Mouse (Mus musculus) limb, embryonic 11.5 days (tissue): Measurements from ENCODE around the gene Sfmbt2. TPM values are rescaled to one million over a fixed set of nuclear protein-coding genes. Genes with fewer than 3 reads are reported as not detected.

Experiments used
- ATAC-seq: fragments of 200-750 bp; cut with Nextera tagmentation; 2 replicates; pipeline ENCODE4 v1.8.0; 2017; ENCODE audit warnings: low read depth; ENCODE audit not compliant: insufficient number of reproducible peaks, low FRiP score, low TSS enrichment
- DNase-seq: peaks from one replicate; pipeline ENCODE4 v3.0.0-alpha.2; 2015; ENCODE audit warnings: low spot score
- H3K27ac ChIP-seq: fragments of 300-500 bp; sonication (generic); replicated peaks from 2 replicates; pipeline ENCODE4 v1.5.1; 2014; ENCODE audit warnings: low read depth, mild to moderate bottlenecking, low read length
- H3K27me3 ChIP-seq: fragments of 300-500 bp; sonication (generic); 2 replicates; pipeline ENCODE4 v1.6.1; 2014; ENCODE audit warnings: mild to moderate bottlenecking, low read length, mixed read lengths; ENCODE audit not compliant: control insufficient read depth, insufficient read depth
- H3K36me3 ChIP-seq: fragments of 300-500 bp; sonication (generic); 2 replicates; pipeline ENCODE4 v1.6.1; 2014; ENCODE audit warnings: mild to moderate bottlenecking, low read length, moderate library complexity, mixed read lengths; ENCODE audit not compliant: control insufficient read depth, insufficient read depth
- H3K4me1 ChIP-seq: fragments of 300-500 bp; sonication (generic); 2 replicates; pipeline ENCODE4 v1.6.1; 2014; ENCODE audit warnings: low read length, mixed read lengths; ENCODE audit not compliant: control insufficient read depth, insufficient read depth
- H3K4me2 ChIP-seq: fragments of 300-500 bp; sonication (generic); 2 replicates; pipeline ENCODE4 v1.6.1; 2014; ENCODE audit warnings: low read depth, mild to moderate bottlenecking, moderate library complexity; ENCODE audit not compliant: severe bottlenecking
- H3K4me3 ChIP-seq: fragments of 300-500 bp; sonication (generic); 2 replicates; pipeline ENCODE4 v1.5.1; 2014; ENCODE audit warnings: low read depth, low read length
- H3K9ac ChIP-seq: fragments of 300-500 bp; sonication (generic); 2 replicates; pipeline ENCODE4 v1.6.1; 2014; ENCODE audit warnings: mild to moderate bottlenecking, low read length
- H3K9me3 ChIP-seq: fragments of 300-500 bp; sonication (generic); 2 replicates; pipeline ENCODE4 v1.6.1; 2016; ENCODE audit warnings: low read length; ENCODE audit not compliant: control insufficient read depth
- WGBS: fragments of 180-500 bp; shearing (Covaris S2); extraction: QIAGEN DNeasy Blood & Tissue Kit; methylation state at CpG from one replicate; pipeline ENCODE4 v1.1.7; 2014; 5-methylcytosine and 5-hydroxymethylcytosine counted together
- microRNA counts: library from miRNA; unstranded; fragments of <30 nt; microRNA quantifications from one replicate; lab custom pipeline; 2016
- microRNA-seq: library from miRNA; unstranded; fragments of <30 nt; microRNA quantifications from one replicate; pipeline ENCODE4, GENCODE M21; 2016
- polyA plus RNA-seq: library from polyadenylated mRNA; unstranded; fragments of >200 nt; fragmentation: Nextera tagmentation; extraction: Ambion mirVana; gene quantifications from 2 replicates; pipeline ENCODE4 v1.2.1, GENCODE M21; 2014

Sfmbt2 gene
- polyA plus RNA-seq, 1 experiment from 2014 or later = 1.6 TPM

GRCm38 (mm10) chr2:10591310-10591709 is 221.0 kb downstream of the Sfmbt2 start:
- Histone ChIP-seq H3K27me3 (no peaks in the 10 kb centered on the region), H3K9me3 (no peaks in the 10 kb centered on the region), H3K4me3 (no peak overlapping the region), H3K4me1 (no peaks in the 10 kb centered on the region), H3K4me2 (no peak overlapping the region), H3K36me3 (no peaks in the 10 kb centered on the region), H3K9ac (no peak overlapping the region), H3K27ac (no peak overlapping the region)
- 83% methylated on average over 5 of the region's 5 CpGs for WGBS
- DNase-seq (no peak), ATAC-seq (no peak)

GRCm38 (mm10) chr2:10615500-10615899 is 245.2 kb downstream of the Sfmbt2 start:
- Histone ChIP-seq H3K27me3 (no peaks in the 10 kb centered on the region), H3K4me3 (no peak overlapping the region), H3K4me2 (no peak overlapping the region), H3K36me3 (no peaks in the 10 kb centered on the region), H3K9ac (no peak overlapping the region), H3K9me3 (no peaks in the 10 kb centered on the region), H3K27ac (no peak overlapping the region), H3K4me1 (no peaks in the 10 kb centered on the region)
- 55% methylated on average over 2 of the region's 2 CpGs for WGBS
- DNase-seq = no peak
- ATAC-seq = no peak

MicroRNA genes within 50 kb of the gene (microRNA counts, 519-probe panel; counts per million panel counts)
- microRNA mmu-miR-297a+mmu-miR-466f+mmu-miR-669b (lab: Ali Mortazavi, UCI) (not detected), microRNA mmu-miR-297b-3p (lab: Ali Mortazavi, UCI) (not detected), microRNA mmu-miR-297b-5p (lab: Ali Mortazavi, UCI) (not detected), microRNA mmu-miR-297c (lab: Ali Mortazavi, UCI) (not detected), microRNA mmu-miR-466a-3p+mmu-miR-466b-3-3p (lab: Ali Mortazavi, UCI) (3,848 counts per million, percentile 54 among the panel's probes with 10 or more counts), microRNA mmu-miR-466a-5p+mmu-miR-466e-5p (lab: Ali Mortazavi, UCI) (not detected), microRNA mmu-miR-466c-5p (lab: Ali Mortazavi, UCI) (not detected), microRNA mmu-miR-466d-3p (lab: Ali Mortazavi, UCI) (1,843 counts per million, percentile 14 among the panel's probes with 10 or more counts), microRNA mmu-miR-466d-5p (lab: Ali Mortazavi, UCI) (not detected), microRNA mmu-miR-466f-5p (lab: Ali Mortazavi, UCI) (not detected), microRNA mmu-miR-466g (lab: Ali Mortazavi, UCI) (3,935 counts per million, percentile 56 among the panel's probes with 10 or more counts), microRNA mmu-miR-466h (lab: Ali Mortazavi, UCI) (not detected), microRNA mmu-miR-466l (lab: Ali Mortazavi, UCI) (not detected), microRNA mmu-miR-467a (lab: Ali Mortazavi, UCI) (1,785 counts per million, percentile 12 among the panel's probes with 10 or more counts), microRNA mmu-miR-467b (lab: Ali Mortazavi, UCI) (not detected), microRNA mmu-miR-467c (lab: Ali Mortazavi, UCI) (not detected), microRNA mmu-miR-467d (lab: Ali Mortazavi, UCI) (not detected), microRNA mmu-miR-467e (lab: Ali Mortazavi, UCI) (2,294 counts per million, percentile 20 among the panel's probes with 10 or more counts), microRNA mmu-miR-669a (lab: Ali Mortazavi, UCI) (3,560 counts per million, percentile 49 among the panel's probes with 10 or more counts), microRNA mmu-miR-669e (lab: Ali Mortazavi, UCI) (not detected), microRNA mmu-miR-669f (lab: Ali Mortazavi, UCI) (4,491 counts per million, percentile 69 among the panel's probes with 10 or more counts), microRNA mmu-miR-669g (lab: Ali Mortazavi, UCI) (not detected), microRNA mmu-miR-669h-5p (lab: Ali Mortazavi, UCI) (not detected), microRNA mmu-miR-669i (lab: Ali Mortazavi, UCI) (not detected), microRNA mmu-miR-669j (lab: Ali Mortazavi, UCI) (1,363 counts per million, percentile 7 among the panel's probes with 10 or more counts), microRNA mmu-miR-669m (lab: Ali Mortazavi, UCI) (not detected), microRNA mmu-miR-669o (lab: Ali Mortazavi, UCI) (not detected)

Small RNA genes within 50 kb of the gene (microRNA-seq; reads per million reads assigned to microRNA genes)
- gene Gm22051 (not detected), gene Gm22072 (not detected), gene Gm22091 (not detected), gene Gm22166 (not detected), gene Gm22239 (not detected), gene Gm22626 (not detected), gene Gm22635 (not detected), gene Gm22677 (not detected), gene Gm22678 (not detected), gene Gm22775 (not detected), gene Gm22925 (0.92 reads per million), gene Gm23108 (not detected), gene Gm23288 (not detected), gene Gm23542 (not detected), gene Gm23569 (not detected), gene Gm23571 (not detected), gene Gm23578 (not detected), gene Gm23651 (not detected), gene Gm23988 (not detected), gene Gm24028 (not detected), gene Gm24167 (not detected), gene Gm24315 (not detected), gene Gm24342 (not detected), gene Gm24488 (not detected), gene Gm24640 (not detected), gene Gm24673 (not detected), gene Gm24761 (not detected), gene Gm24806 (not detected), gene Gm25022 (not detected), gene Gm25158 (not detected), gene Gm25263 (not detected), gene Gm25285 (not detected), gene Gm25316 (not detected), gene Gm25451 (not detected), gene Gm25673 (not detected), gene Gm25680 (not detected), gene Gm25701 (not detected), gene Gm25753 (not detected), gene Gm25943 (not detected), gene Gm26060 (not detected), gene Gm26073 (not detected), gene Gm26092 (not detected), gene Gm26156 (not detected), gene Gm26229 (not detected), gene Gm26398 (not detected), gene Gm26426 (not detected), gene Gm26431 (not detected), gene Gm26491 (not detected), gene Mir297a-2 (1.8 reads per million), gene Mir297a-3 (not detected), gene Mir297a-4 (not detected), gene Mir297b (not detected), gene Mir297c (not detected), gene Mir466 (not detected), gene Mir466b-1 (not detected), gene Mir466b-2 (not detected), gene Mir466b-3 (not detected), gene Mir466b-4 (not detected), gene Mir466b-5 (not detected), gene Mir466b-6 (not detected), gene Mir466b-7 (not detected), gene Mir466b-8 (not detected), gene Mir466c-1 (not detected), gene Mir466c-2 (not detected), gene Mir466d (not detected), gene Mir466e (not detected), gene Mir466f-1 (not detected), gene Mir466f-2 (not detected), gene Mir466f-3 (not detected), gene Mir466g (not detected), gene Mir466h (1.2 reads per million), gene Mir466l (not detected), gene Mir466m (not detected), gene Mir466n (12.8 reads per million, percentile 22 among the genes with 10 or more reads in this experiment), gene Mir466o (not detected), gene Mir466p (not detected), gene Mir467a-1 (not detected), gene Mir467a-10 (not detected), gene Mir467a-2 (not detected), gene Mir467a-3 (not detected), gene Mir467a-4 (not detected), gene Mir467a-5 (not detected), gene Mir467a-6 (not detected), gene Mir467a-7 (not detected), gene Mir467a-8 (not detected), gene Mir467a-9 (not detected), gene Mir467b (not detected), gene Mir467c (548 reads per million, percentile 68 among the genes with 10 or more reads in this experiment), gene Mir467d (877 reads per million, percentile 73 among the genes with 10 or more reads in this experiment), gene Mir467e (627 reads per million, percentile 70 among the genes with 10 or more reads in this experiment), gene Mir669a-1 (not detected), gene Mir669a-10 (not detected), gene Mir669a-11 (not detected), gene Mir669a-12 (not detected), gene Mir669a-2 (not detected), gene Mir669a-3 (not detected), gene Mir669a-4 (not detected), gene Mir669a-5 (not detected), gene Mir669a-6 (not detected), gene Mir669a-7 (not detected), gene Mir669a-8 (not detected), gene Mir669a-9 (not detected), gene Mir669b (not detected), gene Mir669c (72.9 reads per million, percentile 45 among the genes with 10 or more reads in this experiment), gene Mir669d (not detected), gene Mir669d-2 (not detected), gene Mir669e (27.5 reads per million, percentile 33 among the genes with 10 or more reads in this experiment), gene Mir669f (0.92 reads per million), gene Mir669g (not detected), gene Mir669h (4.0 reads per million, percentile 6 among the genes with 10 or more reads in this experiment), gene Mir669i (not detected), gene Mir669j (not detected), gene Mir669k (not detected), gene Mir669l (291 reads per million, percentile 61 among the genes with 10 or more reads in this experiment), gene Mir669m-1 (not detected), gene Mir669m-2 (not detected), gene Mir669o (216 reads per million, percentile 59 among the genes with 10 or more reads in this experiment), gene Mir669p-1 (not detected), gene Mir669p-2 (not detected)

Other genes starting within 250 kb of the Sfmbt2 start
- 0.36 TPM in 1 of 2 replicates, not detected in the other for gene Itih2, start 239.1 kb upstream of the Sfmbt2 start, polyA plus RNA-seq
- 1.9 and 2.0 TPM in 2 replicates for gene Itih5, start 216.9 kb upstream of the Sfmbt2 start, polyA plus RNA-seq